Mouse (Mus musculus) layer of hippocampus, postnatal 14 days (tissue): ENCODE measurements at regions not wholly inside any gene's neighbourhood (a gene's known extent, or its start where the extent isn't known, plus 50 kb on each side); places are given as distances from the start of the nearest gene placed in this dataset.

Source experiments
- DNase-seq, 2 experiments: peaks; one replicate each; pipeline ENCODE4 v3.0.0; 2021 to 2022; ENCODE audit warnings: low spot score in 2 of 2, mixed read lengths in 1 of 2

DNA sequence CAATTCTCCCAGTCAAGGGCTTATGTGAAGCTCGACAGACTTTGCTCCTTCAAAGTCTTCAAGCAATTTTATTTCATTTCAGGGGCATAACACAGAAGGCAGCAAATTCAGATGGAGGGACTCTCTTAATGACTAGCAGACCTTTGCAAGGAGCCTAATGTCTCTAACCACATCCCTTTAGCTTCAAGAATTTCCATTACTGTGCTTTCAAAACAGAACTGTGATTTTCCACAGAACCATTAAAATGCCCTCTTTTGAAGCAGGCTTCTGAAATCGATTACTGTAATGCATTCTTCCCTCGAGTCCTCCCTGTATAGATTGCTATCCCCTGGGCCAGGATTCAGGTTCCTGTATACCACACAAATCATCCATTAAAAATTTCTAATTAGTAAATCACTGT, 80.9 kb upstream of the Tac1 start:
- no peak for DNase-seq

DNA sequence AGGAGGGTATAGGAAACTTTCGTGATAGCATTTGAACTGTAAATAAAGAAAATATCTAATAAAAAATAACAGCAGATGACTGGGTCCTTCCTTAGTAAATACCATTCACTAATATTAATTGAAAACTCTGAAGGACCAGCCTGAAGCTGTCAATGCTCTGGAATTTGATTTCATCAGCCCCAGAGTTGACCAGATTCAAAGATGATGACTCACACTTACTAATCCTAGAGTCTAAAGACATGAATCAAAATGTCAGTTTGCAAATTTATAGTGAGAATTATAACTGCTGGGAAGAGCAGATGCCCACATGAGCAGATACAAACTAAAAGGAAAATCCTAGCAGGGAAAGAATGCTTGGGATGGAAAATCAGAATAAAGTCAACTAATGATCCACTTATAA, 77.8 kb upstream of the Tac1 start:
- no peak for DNase-seq

- no peak for DNase-seq
These were observed 60.4 kb upstream of the Tac1 start for GRCm38 (mm10) chr6:7494299-7494698.

DNA sequence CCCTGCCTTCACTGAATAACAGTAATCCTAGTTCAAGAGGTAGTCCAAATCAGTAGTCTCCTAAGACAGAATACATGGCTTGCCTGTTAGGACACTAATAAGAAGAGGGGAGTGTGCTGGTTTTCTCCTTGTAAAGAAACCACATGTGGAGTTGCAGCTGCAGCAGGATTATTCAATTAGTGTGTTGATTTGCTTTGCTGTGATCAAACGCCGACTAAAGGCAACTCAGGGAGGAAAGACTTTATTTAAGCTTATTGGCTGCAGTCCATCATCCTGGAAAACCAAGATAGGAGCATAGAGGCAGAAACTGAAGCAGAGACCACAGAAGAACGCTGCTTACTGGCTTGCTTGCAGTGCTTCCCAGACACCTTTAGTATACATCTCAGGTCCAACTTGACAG, 57.9 kb upstream of the Tac1 start:
- DNase-seq: no peak
